Mouse (Mus musculus) urinary bladder, adult 18-20 months (tissue): ENCODE measurements around the gene Ttc39b.

Experiments
- DNase-seq, 2 experiments: peaks; one replicate each; pipeline ENCODE4 v3.0.0; 2022; ENCODE audit warnings: low spot score in 2 of 2, mixed read lengths in 2 of 2

Gene Ttc39b

DNA sequence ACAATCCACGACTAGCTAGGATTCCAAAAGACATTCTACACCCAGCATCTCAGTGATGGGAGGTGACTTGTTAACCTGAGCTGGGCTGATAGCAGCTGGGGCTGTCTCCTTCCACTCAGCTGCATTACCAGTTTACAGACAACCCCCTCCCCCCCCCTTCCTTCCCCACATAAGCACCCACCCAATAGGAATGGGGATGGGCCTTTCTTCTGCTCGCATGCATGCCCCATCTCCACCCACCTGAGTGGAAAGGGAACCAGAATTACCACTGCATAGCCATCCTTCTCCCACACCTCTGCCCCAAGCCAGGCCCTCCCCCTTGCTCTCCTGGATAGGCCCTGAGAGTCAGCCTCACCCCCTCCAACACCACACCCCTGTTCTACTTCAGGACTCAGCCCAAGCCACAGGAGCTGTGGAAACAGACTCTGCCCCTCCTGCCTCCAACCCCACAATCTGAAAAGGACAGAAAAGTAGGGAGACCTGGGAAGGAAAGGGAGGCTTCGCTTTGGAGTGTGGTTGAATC is 6.2 kb downstream of the Ttc39b start:
- no peak for DNase-seq

GRCm38 (mm10) chr4:83316718-83317117 is 7.3 kb downstream of the Ttc39b start:
- no peak for DNase-seq

- DNase-seq: no peak
These were observed 8.1 kb downstream of the Ttc39b start for GRCm38 (mm10) chr4:83315930-83316329.

GRCm38 (mm10) chr4:83314922-83315881 is 8.9 kb downstream of the Ttc39b start:
- no peak for DNase-seq

GRCm38 (mm10) chr4:83314261-83314793 is 9.7 kb downstream of the Ttc39b start:
- DNase-seq: no peak

DNA sequence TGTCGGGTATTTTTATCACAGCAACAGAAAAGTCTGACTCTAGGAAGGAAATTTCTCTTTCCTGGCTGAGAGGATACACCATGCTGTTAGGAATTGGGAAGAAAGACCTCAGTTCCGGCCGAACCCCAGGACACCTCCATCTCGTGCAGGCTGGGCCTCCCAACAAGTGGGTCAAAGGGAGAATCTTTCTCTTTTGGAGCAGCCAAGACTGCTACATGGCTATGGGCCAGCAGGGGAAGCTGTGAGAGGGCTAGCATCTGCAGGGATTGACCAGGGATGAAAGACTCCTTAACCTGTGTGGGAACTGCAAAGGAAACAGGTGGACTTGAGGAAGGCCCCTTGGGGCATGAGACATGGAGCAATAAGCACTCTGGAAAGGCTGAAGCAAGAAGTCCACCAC is 11.7 kb downstream of the Ttc39b start:
- DNase-seq: no peak

DNA sequence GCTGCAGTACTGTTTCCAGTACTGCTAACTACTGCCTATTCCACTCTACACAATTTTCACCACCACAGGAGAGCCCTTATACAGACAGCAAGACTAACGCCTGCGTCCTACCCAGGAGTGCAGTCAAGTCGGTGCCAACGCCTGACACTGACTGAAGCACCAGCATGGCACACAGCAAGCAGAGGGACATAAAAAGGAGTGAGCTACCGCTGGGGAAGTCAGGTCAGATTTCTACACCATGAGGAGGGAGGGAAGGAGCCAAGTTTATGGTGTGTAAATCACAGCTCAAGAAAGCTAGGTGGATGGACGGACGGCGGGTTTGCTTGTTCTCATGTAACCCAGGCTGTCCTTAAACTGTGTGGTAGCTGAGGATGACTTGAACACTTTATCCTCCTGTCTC is 12.6 kb downstream of the Ttc39b start:
- no peak for DNase-seq

DNA sequence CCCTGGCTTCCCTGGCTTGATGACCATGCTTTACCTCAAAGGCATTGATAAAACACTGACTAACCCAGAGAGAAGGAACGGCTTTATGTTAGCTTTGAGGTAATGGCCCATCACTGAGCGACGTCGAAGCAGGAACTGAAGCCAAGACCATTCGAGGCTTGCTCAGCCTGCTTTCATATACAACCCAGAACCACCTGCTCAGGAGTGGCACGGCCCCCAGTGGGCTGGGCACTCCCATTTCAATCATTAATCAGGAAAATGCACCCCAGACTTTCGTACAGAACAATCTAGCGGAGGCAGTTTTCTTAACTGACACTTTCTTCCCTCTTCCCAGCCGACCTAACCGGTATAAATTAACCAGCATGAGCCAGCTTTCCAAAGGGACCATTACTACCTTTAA is 13.1 kb downstream of the Ttc39b start:
- DNase-seq: no peak

DNA sequence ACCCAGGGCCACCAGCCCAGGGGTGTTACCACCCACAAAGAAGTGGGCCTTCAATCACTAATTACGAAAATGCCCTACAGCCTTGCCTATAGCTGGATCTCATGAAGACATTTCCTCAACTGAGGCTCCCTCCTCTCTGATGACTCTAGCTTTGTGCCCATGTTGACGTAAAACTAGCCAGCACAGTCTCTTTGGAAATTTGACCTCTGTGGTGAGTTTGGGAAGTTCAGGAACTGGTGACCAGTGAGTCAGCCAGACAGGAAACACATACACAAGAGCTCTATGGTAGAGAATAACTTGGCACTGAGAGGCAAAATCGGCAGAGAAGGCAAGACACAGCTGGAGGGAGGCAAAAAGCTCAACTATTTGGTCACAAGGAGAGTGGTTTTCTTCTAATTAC is 15.1 kb downstream of the Ttc39b start:
- DNase-seq: no peak

DNA sequence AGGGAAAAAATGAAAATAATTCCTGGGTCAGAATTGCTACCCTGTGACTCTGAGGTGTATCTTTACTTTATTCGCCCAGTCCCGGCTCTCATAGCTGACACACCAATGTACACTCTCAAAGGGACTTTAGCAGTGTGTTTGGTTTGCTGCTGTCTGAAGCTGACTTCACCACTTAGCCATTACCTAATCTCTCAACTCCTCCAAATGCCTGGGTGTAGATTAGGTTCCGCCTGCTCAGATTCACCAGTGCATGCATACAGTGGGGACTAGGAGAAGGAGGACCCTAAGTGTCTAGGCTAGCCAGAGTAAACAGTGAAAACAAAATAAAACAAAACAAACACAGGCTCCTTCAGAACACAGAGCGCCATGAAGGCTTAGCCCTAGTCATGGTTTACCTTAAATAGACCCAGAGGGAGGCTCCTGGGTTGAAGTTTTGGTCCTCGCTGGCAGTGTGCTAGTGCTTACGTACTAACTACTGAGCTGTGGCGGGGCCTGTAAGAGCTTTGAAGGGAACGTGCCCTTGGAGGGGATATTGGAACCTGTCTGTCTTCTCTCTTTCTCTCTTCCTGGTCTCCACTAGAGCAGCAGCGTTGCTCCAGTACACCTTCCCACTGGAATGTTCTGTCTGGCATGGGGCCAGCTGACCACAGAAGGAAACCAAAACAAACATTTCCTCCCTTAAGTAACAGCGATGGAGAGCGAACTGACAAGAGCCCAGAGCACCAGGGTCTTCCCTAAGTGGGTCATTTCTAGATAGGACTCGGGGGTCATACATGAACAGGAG is 16.2 kb downstream of the Ttc39b start:
- no peak for DNase-seq

DNA sequence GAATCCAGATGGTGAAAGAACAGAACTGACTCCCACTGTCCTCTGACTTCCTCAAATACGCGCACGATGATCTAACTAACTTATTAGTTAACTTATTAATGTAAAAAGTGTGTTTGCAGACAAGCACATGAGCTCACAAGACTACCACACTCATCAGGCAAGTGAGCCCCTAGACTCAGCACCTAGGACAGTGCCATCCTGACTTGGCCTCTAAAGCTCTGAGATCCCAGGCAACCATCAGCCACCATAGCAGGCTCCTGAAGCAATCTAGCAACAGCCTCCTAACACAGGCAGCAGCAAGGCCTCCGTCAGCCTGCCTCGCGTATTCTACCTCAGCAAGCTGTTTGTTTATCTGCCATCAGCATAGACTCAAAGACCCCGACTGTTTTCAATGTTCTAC is 17.2 kb downstream of the Ttc39b start:
- DNase-seq: no peak

- no peak for DNase-seq
These were observed 19.0 kb downstream of the Ttc39b start for GRCm38 (mm10) chr4:83305099-83305498.

DNA sequence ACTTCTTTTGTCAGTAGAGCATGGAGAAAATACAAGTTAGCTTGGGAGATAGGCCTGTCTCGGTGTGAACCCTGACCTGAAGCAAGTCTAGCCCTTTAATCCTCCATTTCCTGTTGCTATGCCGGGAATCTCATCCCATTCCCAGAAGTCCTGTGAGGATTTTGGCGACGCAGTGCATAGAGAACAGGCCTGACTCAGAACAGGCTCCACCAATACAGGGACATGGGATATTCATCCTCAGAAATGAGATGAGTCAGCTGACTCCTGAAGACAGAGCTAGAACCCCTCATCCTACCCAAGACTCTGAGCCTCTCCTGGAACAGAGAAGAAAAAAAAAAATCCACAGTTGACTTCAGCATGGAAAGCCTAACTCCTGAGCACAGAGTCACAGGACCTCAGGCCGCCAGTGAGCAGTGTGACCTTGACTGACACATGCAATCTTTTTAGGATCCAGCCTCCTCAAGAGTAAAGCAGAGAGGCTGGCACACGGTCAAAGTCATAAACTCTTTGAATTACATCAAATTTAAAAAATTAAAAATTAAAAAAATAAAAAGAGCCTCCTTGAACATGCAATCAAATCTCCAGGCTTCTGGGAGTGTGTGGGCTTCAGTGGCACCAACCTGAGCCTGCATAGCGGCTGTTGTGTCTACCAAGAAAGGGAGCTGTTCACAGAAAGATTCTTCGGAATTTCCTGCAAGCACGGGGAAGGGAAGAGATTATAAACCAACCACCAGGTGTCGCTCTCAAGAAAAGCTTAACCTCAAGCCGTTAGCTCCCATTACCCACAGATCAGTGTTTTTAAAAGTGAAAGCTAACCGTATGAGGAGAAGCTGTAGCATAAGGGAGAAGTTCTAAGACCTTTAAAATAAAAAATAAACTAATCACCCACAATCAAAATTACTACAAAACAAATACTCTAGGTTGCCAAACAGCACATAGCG is 20.9 kb downstream of the Ttc39b start:
- DNase-seq: peak in 1 of 2 experiments; percentile 57

DNA sequence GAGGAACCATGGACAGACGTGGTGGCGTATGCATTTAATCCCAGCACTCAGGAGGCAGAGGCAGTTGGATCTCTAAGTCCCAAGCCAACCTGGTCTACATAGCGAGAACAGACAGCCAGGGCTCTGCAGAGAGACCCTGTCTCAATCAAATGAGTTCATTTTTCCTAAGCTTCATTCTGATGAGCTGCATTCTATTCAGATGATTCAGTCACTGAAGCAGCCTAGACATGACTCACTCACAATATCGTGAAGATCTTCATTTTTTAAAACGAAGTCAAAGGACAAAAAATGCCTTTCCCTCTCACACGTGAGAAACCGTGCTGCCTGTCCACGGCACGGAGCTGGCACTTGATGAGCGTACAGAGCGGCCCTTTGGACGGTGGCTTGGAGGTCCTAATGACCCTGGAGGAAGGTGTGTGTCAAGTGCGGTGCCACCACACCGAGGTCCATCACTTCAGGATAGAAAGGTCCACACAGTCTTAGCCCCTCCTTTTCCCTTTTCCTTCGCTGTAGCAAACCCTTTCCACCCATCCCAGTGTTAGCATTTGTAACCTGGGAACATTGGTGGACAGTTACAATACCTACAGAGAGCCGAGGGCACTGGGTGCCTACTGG is 21.8 kb downstream of the Ttc39b start:
- no peak for DNase-seq

GRCm38 (mm10) chr4:83301713-83302112 is 22.3 kb downstream of the Ttc39b start:
- no peak for DNase-seq

- no peak for DNase-seq
These were observed 39.2 kb downstream of the Ttc39b start for GRCm38 (mm10) chr4:83284768-83285350.

GRCm38 (mm10) chr4:83283973-83284767 is 39.9 kb downstream of the Ttc39b start:
- DNase-seq: no peak

DNA sequence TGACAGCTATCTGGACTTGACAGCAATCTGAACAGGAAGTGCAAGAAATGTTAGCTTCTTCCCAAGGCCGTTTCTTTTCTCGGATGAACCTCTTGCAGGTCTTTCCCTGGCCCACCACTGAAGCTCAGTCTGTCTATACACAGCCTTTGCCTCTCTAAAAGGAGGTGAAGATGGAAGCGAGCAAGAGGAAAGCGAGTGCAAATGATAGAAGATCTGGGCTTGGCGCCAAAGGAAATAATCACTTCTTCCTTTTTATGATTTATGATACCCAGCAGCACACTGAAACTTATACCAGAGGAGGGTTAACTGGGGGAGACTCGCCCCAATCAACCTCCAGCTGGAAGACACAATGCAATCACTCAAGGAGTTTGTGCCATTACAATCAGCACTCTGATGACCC is 41.6 kb downstream of the Ttc39b start:
- no peak for DNase-seq

- DNase-seq: no peak
These were observed 44.8 kb downstream of the Ttc39b start for GRCm38 (mm10) chr4:83279236-83279635.
